Mouse (Mus musculus) heart, embryonic 12.5 days (tissue): ENCODE results near the gene Ttll3. TPM values are rescaled to one million over a fixed set of nuclear protein-coding genes. Genes with fewer than 3 reads are reported as not detected.

Source experiments
- ATAC-seq: fragments of 200-750 bp; cut with Nextera tagmentation; 2 replicates; pipeline ENCODE4 v1.8.0; 2017; ENCODE audit warnings: moderate TSS enrichment, moderate library complexity; ENCODE audit not compliant: insufficient number of reproducible peaks, low FRiP score
- H3K27ac ChIP-seq: fragments of 300-500 bp; sonication (generic); 2 replicates; pipeline ENCODE4 v1.5.1; 2016; ENCODE audit warnings: mild to moderate bottlenecking, moderate library complexity; ENCODE audit not compliant: poor library complexity, severe bottlenecking
- H3K27me3 ChIP-seq: fragments of 300-500 bp; sonication (generic); replicated peaks from 2 replicates; pipeline ENCODE4 v1.6.1; 2016; ENCODE audit warnings: mild to moderate bottlenecking, moderate library complexity
- H3K36me3 ChIP-seq: fragments of 300-500 bp; sonication (generic); 2 replicates; pipeline ENCODE4 v1.6.1; 2016; ENCODE audit warnings: mild to moderate bottlenecking, moderate library complexity
- H3K4me1 ChIP-seq: fragments of 300-500 bp; sonication (generic); replicated peaks from 2 replicates; pipeline ENCODE4 v1.6.1; 2016; ENCODE audit warnings: mild to moderate bottlenecking
- H3K4me2 ChIP-seq: fragments of 300-500 bp; sonication (generic); 2 replicates; pipeline ENCODE4 v1.6.1; 2016; ENCODE audit warnings: mild to moderate bottlenecking, moderate library complexity
- H3K4me3 ChIP-seq: fragments of 300-500 bp; sonication (generic); 2 replicates; pipeline ENCODE4 v1.5.1; 2016; ENCODE audit warnings: mild to moderate bottlenecking
- H3K9ac ChIP-seq: fragments of 300-500 bp; sonication (generic); 2 replicates; pipeline ENCODE4 v1.6.1; 2016; ENCODE audit warnings: mild to moderate bottlenecking, moderate library complexity
- H3K9me3 ChIP-seq: fragments of 300-500 bp; sonication (generic); replicated peaks from 2 replicates; pipeline ENCODE4 v1.6.1; 2016; ENCODE audit warnings: mild to moderate bottlenecking, moderate library complexity
- WGBS: fragments of 180-500 bp; shearing (Covaris S2); methylation state at CpG from one replicate; pipeline ENCODE4 v1.1.7; 2016; 5-methylcytosine and 5-hydroxymethylcytosine counted together
- polyA plus RNA-seq: library from polyadenylated mRNA; unstranded; fragments of >200 nt; fragmentation: Nextera tagmentation; extraction: Ambion mirVana; gene quantifications from 2 replicates; pipeline ENCODE4 v1.2.1, GENCODE M21; 2016

Gene Ttll3
- polyA plus RNA-seq, 1 experiment from 2014 or later, result 1.6 TPM

- Histone ChIP-seq H3K4me1 (peaks cover 19% of the 10 kb centered on the region), H3K9ac (no peak overlapping the region), H3K4me2 (no peak overlapping the region), H3K27me3 (no peaks in the 10 kb centered on the region), H3K27ac (no peak overlapping the region), H3K4me3 (no peak overlapping the region), H3K36me3 (peaks cover 15% of the 10 kb centered on the region), H3K9me3 (no peaks in the 10 kb centered on the region)
- no peak for ATAC-seq
- WGBS, result 80% methylated on average over 10 of the region's 10 CpGs
These were observed 7.4 kb downstream of the Ttll3 start for GRCm38 (mm10) chr6:113396270-113397030.

GRCm38 (mm10) chr6:113402094-113402493 lies 13.0 kb downstream of the Ttll3 start:
- Histone ChIP-seq H3K36me3 (peaks cover 10% of the 10 kb centered on the region; the same call in 1 of the 2 replicates), H3K27me3 (no peaks in the 10 kb centered on the region), H3K9me3 (no peaks in the 10 kb centered on the region), H3K27ac (no peak overlapping the region), H3K9ac (no peak overlapping the region), H3K4me1 (no peaks in the 10 kb centered on the region), H3K4me2 (no peak overlapping the region), H3K4me3 (no peak overlapping the region)
- no peak for ATAC-seq
- 85% methylated on average over 13 of the region's 13 CpGs for WGBS

- ATAC-seq, result peak; percentile 13; the same call in 1 of the 2 replicates
These were observed 15.8 kb downstream of the Ttll3 start for GRCm38 (mm10) chr6:113404649-113405448.

GRCm38 (mm10) chr6:113405483-113405882 lies 16.4 kb downstream of the Ttll3 start:
- Histone ChIP-seq H3K4me3 (no peak overlapping the region), H3K27me3 (no peaks in the 10 kb centered on the region), H3K9ac (no peak overlapping the region), H3K9me3 (no peaks in the 10 kb centered on the region), H3K4me1 (no peaks in the 10 kb centered on the region), H3K27ac (no peak overlapping the region), H3K4me2 (no peak overlapping the region), H3K36me3 (peaks cover 14% of the 10 kb centered on the region; the same call in 1 of the 2 replicates)
- ATAC-seq, result no peak
- 71% methylated on average over 6 of the region's 6 CpGs for WGBS

More at GRCm38 (mm10) chr6:113404649-113405448, 15.8 kb downstream of the Ttll3 start:
- Histone ChIP-seq H3K4me2 (no peak overlapping the region), H3K9me3 (no peaks in the 10 kb centered on the region), H3K9ac (no peak overlapping the region), H3K4me1 (no peaks in the 10 kb centered on the region), H3K4me3 (no peak overlapping the region), H3K36me3 (peaks cover 14% of the 10 kb centered on the region; the same call in 1 of the 2 replicates), H3K27me3 (no peaks in the 10 kb centered on the region), H3K27ac (no peak overlapping the region)
- WGBS, result 70% methylated on average over 12 of the region's 12 CpGs

GRCm38 (mm10) chr6:113406683-113407082 lies 17.6 kb downstream of the Ttll3 start:
- peaks cover 8% of the 10 kb centered on the region; the same call in 1 of the 2 replicates for H3K36me3 ChIP-seq
- H3K4me2 ChIP-seq, result no peak overlapping the region
- no peak overlapping the region for H3K9ac ChIP-seq
- no peak for ATAC-seq
- H3K4me3 ChIP-seq, result no peak overlapping the region
- H3K27me3 ChIP-seq, result no peaks in the 10 kb centered on the region
- WGBS, result 71% methylated on average over 9 of the region's 9 CpGs
- H3K9me3 ChIP-seq, result no peaks in the 10 kb centered on the region
- H3K4me1 ChIP-seq, result no peaks in the 10 kb centered on the region
- H3K27ac ChIP-seq, result no peak overlapping the region

GRCm38 (mm10) chr6:113410001-113410400 lies 20.9 kb downstream of the Ttll3 start:
- ATAC-seq, result no peak
- Histone ChIP-seq H3K4me3 (no peak overlapping the region), H3K27me3 (no peaks in the 10 kb centered on the region), H3K36me3 (peaks cover 15% of the 10 kb centered on the region; the same call in 1 of the 2 replicates), H3K4me2 (no peak overlapping the region), H3K9ac (no peak overlapping the region), H3K27ac (no peak overlapping the region), H3K4me1 (no peaks in the 10 kb centered on the region), H3K9me3 (no peaks in the 10 kb centered on the region)
- WGBS, result 69% methylated on average over 1 of the region's 1 CpGs

GRCm38 (mm10) chr6:113416416-113416815 lies 27.4 kb downstream of the Ttll3 start:
- Histone ChIP-seq H3K36me3 (peaks cover 14% of the 10 kb centered on the region; the same call in 1 of the 2 replicates), H3K27ac (no peak overlapping the region), H3K4me2 (no peak overlapping the region), H3K27me3 (no peaks in the 10 kb centered on the region), H3K9ac (no peak overlapping the region), H3K4me1 (peaks cover 11% of the 10 kb centered on the region), H3K4me3 (no peak overlapping the region), H3K9me3 (no peaks in the 10 kb centered on the region)
- no peak for ATAC-seq
- WGBS, result 79% methylated on average over 5 of the region's 5 CpGs

GRCm38 (mm10) chr6:113418441-113419198 lies 29.6 kb downstream of the Ttll3 start:
- peak; percentile 49 for ATAC-seq
- Histone ChIP-seq H3K9ac (peak overlapping the region; percentile 78), H3K9me3 (no peaks in the 10 kb centered on the region), H3K27me3 (no peaks in the 10 kb centered on the region), H3K27ac (peak overlapping the region; percentile 19; the same call in 1 of the 2 replicates), H3K36me3 (peaks cover 14% of the 10 kb centered on the region; the same call in 1 of the 2 replicates), H3K4me2 (peak overlapping the region; percentile 91), H3K4me1 (peaks cover 11% of the 10 kb centered on the region), H3K4me3 (peak overlapping the region; percentile 71)
- 14% methylated on average over 16 of the region's 16 CpGs for WGBS

- Histone ChIP-seq H3K9ac (peak within 1 kb of the TSS; percentile 78), H3K27ac (peak within 1 kb of the TSS; percentile 19; the same call in 1 of the 2 replicates), H3K4me3 (peak within 1 kb of the TSS; percentile 71), H3K4me2 (peak within 1 kb of the TSS; percentile 91), H3K36me3 (peaks cover 10% of the 10 kb centered on the region; the same call in 1 of the 2 replicates), H3K27me3 (no peaks in the 10 kb centered on the region), H3K4me1 (peaks cover 11% of the 10 kb centered on the region), H3K9me3 (no peaks in the 10 kb centered on the region)
- ATAC-seq, result peak; percentile 96
- WGBS, result under 1% methylated on average over 25 of the region's 25 CpGs
These were observed 30.1 kb downstream of the Ttll3 start, which contains the start of gene Rpusd3 for GRCm38 (mm10) chr6:113419199-113419587. Rpusd3 (minus strand) TSS chr6:113419340.

- no peak for ATAC-seq
- Histone ChIP-seq H3K27ac (no peak overlapping the region), H3K9me3 (no peaks in the 10 kb centered on the region), H3K36me3 (no peaks in the 10 kb centered on the region), H3K4me1 (peaks cover 7% of the 10 kb centered on the region), H3K4me2 (no peak overlapping the region), H3K27me3 (no peaks in the 10 kb centered on the region), H3K4me3 (no peak overlapping the region), H3K9ac (no peak overlapping the region)
- WGBS, result 59% methylated on average over 4 of the region's 4 CpGs
These were observed 33.9 kb downstream of the Ttll3 start for GRCm38 (mm10) chr6:113423000-113423399.
